Mouse (Mus musculus) cerebellum, postnatal 25 days (tissue): ENCODE measurements around the gene Slc1a7.

ENCODE experiments used
- DNase-seq, 2 experiments: peaks; one replicate each; pipeline ENCODE4 v3.0.0; 2021; ENCODE audit warnings: mixed read lengths in 2 of 2

The Slc1a7 gene

GRCm38 (mm10) chr4:108015067-108015765 is 47.1 kb downstream of the Slc1a7 start:
- peak in 1 of 2 experiments; percentile 46 for DNase-seq

GRCm38 (mm10) chr4:108016321-108016720 is 48.2 kb downstream of the Slc1a7 start:
- DNase-seq, result peak; percentile 58 to 73

DNA sequence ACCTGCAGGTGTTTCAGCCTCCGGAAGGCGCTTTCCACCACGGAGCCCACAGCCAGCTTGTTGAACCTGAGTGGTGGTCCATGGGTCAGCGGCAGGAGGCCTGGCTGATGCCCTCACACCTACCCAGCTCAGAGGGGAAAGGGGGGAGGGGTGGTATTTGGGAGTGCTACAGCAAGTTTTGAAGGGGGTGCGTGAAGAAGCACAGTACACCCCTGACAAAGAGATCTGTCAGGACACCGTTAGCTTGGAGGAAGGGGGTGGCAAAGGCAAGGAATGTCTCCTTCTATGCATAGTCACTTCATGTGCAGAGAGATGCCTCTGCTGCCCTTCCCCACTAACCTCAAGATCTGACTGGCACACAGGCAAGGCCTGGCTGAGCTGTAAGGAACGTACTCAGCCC is 49.7 kb downstream of the Slc1a7 start:
- DNase-seq, result no peak

DNA sequence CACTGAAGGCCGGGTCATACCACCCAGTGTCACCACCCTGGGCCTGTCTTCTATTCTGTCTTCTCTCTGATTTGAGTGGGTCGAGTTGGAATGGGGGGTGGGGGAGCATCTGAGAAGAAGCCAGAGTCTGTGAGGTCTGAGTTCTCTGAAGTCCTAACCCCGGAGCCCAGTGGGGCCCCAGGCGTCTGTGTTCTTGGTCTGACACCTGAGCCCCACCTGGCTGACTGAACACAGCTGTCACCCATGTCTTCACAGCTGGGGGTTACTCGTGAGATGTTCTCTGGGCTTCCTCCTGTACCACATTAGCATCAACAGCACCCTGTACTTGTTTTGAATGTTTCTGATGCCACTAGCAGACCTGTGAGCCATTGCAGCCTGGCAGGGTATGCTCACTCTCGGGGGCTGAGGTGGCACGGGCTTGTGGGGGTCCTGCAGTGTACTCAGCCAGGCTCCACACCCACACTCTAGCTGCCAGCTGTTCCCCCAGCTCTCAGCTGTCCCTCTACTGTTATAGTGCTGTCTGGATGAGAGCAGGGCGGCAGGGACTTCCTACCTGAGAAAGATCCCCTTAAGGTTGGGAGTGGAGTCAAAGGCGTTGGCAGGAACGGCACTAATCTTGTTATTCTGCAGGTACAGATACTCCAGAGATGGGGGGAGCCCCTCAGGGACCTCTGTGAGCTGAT is 50.2 kb downstream of the Slc1a7 start:
- no peak for DNase-seq

DNA sequence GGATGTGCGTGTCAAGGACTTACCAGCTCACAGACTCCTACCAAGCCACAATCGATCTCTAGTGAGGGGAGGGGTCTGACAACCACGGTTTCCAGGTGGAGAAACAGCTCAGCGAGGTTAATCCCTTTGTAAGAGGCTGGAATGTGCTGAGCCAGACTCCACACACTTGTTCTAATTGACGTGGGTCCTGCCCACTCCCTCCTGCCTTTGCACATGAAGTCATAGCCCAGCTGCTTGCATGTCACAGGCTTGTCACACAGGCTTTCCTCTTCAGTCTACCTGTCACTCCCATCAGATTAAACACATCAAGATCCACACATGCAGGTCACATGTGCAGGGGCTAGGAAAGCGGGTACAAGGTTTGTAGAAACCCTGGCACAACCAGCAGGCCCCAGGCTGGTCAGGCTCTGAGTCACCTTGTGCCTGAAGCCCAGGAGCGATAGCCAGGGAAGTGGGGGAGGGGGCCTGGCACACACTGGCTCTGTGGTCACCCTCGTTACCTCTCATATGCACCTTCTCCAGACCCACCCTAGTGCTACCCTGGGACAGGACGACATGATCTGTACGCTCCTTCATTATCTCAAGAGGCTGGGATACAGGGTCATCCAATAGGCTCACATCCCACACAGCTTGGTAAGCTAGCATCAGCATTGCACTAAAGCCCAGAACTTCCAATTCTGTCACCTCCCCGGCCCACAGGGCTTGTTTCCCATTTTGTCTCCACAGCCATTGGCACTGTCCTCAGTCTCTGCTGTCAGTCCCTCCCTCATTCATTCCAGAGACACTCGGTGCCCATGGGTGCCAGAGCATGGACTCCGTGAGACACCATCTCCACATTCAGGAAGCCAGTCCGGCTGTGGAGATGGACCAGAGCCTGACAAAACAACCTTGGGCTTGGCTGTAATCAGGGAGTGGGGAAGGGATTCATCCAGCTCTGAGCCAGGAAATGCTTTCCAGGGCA is 51.1 kb downstream of the Slc1a7 start:
- no peak for DNase-seq

DNA sequence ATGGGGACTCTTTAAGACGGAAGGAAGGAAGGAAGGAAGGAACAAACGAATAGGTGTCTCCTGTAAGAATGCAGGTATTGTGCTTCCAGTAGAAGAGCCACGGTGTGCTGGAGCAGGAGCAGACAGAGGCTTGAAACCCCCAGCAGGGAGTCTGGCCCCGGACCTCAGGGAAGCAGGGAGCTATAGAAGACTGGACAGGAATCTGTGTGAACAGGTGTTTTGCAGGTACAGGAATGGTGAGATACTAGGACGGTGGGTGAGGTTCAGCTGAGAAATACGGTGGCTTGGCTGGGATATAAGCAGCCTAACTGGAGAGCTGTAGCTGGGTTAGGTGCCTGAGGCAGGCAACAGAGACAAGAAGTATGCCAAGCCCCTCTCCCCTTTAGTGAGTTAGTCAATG is 52.0 kb downstream of the Slc1a7 start:
- no peak for DNase-seq

DNA sequence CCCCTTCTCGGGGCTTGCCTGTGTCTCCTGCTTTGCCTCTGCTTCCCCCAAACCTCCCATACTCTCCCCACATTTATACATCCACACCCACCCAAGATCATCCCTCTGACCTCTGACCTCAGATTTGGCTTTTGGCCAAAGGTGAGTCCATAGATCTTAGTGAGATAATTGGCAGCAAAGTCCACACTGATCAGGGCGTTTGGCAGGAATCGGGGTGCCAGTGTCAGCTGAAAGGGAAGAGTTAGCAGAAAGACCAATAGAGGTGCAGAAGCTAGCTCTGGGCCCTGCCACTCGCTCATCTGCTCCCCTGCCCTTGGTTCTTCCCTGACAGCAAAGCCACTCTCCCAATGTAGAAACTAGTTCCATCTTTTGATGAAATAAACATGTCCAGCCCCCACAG is 55.1 kb downstream of the Slc1a7 start:
- DNase-seq, result no peak

DNA sequence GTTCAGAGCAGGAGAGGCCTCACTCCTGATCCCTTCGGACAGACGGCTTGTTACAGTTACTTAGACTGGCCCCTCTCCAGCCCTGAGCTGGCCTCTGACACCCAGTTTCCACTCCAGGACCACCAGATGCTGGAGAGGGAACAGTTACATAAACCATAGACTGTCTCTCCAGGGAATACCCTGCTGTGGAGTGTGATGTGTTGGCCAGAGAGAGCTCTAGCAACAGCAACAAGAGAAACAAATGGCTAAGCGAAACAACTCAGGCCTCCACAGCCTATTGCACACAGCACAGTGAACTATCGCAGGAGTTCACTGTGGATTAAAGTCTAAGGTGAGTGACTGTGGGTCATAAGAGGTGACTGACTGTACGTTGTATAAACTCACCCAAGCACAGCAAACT is 56.5 kb downstream of the Slc1a7 start:
- DNase-seq, result no peak

- DNase-seq, result no peak
These were observed 57.1 kb downstream of the Slc1a7 start for GRCm38 (mm10) chr4:108025269-108025668.

DNA sequence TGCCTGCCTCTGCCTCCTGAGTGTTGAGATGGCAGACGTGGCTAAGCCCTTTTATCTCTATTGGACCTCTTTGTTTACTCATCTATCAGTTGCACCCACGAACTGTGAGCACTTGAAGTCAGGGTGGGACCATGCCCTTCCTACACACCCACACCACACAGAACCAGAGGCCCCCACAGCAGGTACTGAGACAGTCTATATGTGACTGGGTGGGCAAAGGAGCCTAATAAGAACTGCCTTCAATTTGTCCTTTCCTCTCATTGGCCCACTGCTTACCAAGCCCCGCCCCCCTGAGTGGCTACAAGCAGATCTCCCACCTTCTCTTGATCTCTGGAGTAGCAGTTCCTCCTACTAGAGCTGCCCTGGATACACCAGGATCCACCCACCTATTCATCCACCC is 58.1 kb downstream of the Slc1a7 start:
- no peak for DNase-seq

GRCm38 (mm10) chr4:108030888-108031501 is 62.9 kb downstream of the Slc1a7 start:
- no peak for DNase-seq

DNA sequence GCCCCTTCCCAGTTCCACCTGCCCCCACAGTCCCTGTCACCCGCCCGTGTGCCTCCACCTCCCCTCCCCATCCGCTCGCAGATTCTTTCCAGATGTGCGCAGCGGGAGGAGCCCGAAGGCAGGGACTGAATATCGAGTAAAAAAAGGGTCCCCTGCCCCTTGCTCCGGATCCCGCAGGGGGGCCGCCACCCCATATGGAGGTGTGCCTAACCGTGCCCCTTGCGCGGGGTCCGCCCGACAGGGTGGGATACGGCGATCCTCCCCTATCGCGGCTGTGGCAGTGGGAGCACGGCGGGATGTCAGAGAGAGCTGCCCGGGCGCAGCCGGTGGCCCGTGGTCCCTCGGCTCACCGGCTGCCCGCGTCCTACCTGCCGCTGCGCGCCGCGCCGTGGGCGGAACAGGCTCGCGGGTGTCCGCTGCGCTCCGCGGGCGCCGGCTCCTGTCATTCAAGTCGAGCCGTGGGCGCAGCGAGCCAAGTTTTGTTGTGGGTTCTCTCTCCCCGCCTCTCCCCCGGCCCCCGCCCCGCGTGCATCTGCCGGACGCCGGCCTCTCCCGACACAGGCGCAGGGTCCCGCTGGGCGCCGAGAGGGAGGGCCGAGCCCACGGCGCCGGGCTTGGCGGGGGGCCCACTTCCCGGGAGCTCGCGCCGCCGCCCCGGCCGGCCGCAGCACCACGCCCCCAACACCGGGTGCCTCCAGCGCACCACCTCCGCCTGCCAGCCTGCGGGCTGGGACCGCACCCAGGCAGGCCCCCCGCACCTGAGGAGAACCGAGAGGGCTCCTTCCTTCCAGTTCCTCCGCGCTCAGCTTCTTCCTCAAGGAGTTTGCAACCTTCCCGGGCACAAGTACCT is 63.6 kb downstream of the Slc1a7 start:
- peak; percentile 40 to 61 for DNase-seq

DNA sequence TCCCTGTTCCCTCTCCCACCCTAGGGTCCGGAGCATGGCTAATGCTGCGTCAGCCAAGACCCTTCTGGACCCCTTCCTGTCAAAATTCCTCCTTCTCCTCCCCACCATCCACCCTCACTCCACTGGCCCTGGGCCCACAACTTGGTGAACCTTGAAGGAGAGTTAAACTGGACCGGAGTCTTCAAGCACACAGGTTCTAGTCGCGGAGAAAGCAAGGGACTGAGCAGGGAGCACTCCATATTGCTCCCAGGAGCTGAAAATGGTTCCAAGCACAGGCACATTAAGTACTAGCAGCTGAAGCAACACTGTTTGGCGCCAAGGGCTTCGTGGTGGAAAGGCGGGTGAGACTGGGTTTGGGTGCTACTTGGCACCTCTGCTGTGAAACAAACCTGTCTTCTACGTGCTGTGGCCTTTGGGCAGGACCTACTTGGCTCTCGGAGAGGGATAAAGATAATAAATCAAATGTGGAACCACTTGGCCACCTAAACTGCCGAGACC is 64.3 kb downstream of the Slc1a7 start:
- no peak for DNase-seq

- no peak for DNase-seq
These were observed 65.1 kb downstream of the Slc1a7 start for GRCm38 (mm10) chr4:108033041-108033764.

DNA sequence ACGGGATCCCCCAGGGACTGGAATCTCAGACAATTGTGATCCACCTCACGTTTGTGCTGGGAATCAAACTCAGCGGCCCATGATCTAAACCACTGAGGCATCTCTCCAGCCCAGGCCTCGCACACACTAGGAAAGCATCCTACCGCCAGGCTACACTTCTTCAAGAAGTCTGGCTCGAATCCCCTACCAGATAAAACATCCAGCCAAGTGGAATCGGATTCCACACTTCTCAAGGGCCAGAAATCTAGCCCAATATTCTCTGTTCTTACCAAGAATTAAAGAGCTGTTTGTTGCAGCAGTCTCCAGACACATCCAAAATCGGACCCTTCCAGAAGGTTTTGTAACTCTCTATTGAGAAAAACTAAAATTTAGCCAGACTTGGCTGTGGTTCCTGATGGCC is 68.9 kb downstream of the Slc1a7 start:
- no peak for DNase-seq

DNA sequence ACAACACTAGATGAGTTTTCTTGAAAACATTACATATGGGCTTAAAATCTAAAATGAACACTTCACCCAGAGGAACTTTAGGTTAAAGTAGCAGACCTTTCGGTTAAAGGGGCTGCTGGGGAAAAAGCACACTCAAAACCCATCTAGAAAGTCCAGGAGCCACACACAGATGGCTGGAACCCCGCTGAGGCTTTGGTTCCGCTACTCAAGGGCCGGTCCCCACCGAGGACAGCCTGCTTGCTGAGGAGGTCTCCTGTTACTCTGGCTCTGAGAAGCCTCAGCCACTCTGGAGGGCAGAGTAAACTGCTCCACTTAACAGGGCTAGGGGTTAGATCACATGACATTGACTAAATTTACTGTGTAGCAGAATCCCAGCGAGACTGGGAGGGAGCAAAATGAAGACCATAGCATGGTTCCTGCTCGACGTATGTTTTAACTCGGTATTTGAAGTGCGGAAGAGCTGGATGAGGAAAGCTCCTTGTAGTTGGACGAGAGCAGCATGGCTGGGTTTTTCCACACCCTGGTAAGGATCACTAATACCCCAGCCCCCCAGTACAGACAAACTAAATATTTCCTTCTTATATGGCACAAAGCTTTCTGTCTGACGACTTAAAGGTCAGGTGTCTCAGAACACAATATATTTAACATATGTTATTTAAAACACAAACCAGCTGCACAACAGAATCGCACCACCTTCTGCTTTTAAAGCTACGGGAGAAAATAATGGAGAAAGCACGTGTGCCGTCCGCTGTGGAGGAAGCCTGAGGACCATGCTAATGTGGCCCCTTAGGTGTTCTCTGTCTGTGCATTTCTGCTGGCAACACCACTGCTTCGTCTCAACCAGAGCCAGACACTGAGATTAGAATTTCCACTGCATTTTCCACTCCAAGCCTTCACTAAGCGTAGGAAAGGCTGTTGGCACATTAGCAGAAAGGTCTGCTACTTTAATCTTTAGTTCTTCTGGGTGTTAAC is 77.3 kb downstream of the Slc1a7 start:
- peak in 1 of 2 experiments; percentile 56 for DNase-seq

- DNase-seq, result peak in 1 of 2 experiments; percentile 38
These were observed 78.0 kb downstream of the Slc1a7 start for GRCm38 (mm10) chr4:108046136-108046535.

DNA sequence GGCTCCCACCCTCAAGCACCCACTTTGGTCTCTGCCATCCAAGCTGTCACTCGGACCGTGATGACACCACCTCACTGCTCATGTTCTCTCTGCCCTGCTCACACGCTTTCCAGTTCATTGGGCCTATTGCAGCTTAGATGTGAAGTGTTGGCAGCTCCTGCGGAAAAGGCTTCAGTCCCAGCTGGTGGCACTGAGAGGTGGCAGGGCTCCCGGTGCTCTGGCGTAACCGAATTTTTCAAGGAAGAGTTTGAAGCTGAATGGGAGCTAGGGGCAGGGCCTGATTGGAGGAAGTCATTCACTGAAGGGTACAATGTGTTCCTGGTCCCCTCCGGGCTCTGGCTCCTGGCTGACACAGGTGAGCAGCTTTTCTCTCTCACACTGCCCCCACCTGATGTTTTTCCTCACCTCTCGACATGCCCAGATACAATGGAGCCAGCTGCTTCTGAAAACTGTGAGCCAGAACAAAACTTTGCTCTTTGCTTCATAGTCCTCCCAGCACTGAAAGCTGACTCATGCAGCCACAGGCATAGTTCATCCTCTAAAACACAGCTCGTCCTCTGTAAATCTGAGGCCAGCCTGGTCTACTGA is 83.6 kb downstream of the Slc1a7 start:
- DNase-seq, result peak; percentile 71 to 76

- no peak for DNase-seq
These were observed 84.5 kb downstream of the Slc1a7 start for GRCm38 (mm10) chr4:108052673-108053072.
